Mouse (Mus musculus) megakaryocyte, embryonic 14.5 days (primary cell): ENCODE data around the gene 1110059E24Rik. TPM values are rescaled to one million over a fixed set of nuclear protein-coding genes. Genes with fewer than 3 reads are reported as not detected.

ENCODE experiments used
- H3K27me3 ChIP-seq: replicated peaks from 2 replicates; pipeline ENCODE3; 2012; ENCODE audit warnings: inconsistent platforms
- H3K36me3 ChIP-seq: replicated peaks from 2 replicates; pipeline ENCODE3; 2012; ENCODE audit warnings: low read length, inconsistent platforms, mixed read lengths
- H3K4me1 ChIP-seq: 2 replicates; pipeline ENCODE4 v1.6.1; 2012; ENCODE audit warnings: inconsistent platforms
- H3K4me3 ChIP-seq: replicated peaks from 2 replicates; pipeline ENCODE3; 2012; ENCODE audit warnings: moderate library complexity, mild to moderate bottlenecking, inconsistent platforms
- H3K9me3 ChIP-seq: 2 replicates; pipeline ENCODE4 v1.6.1; 2012; ENCODE audit warnings: inconsistent platforms
- FLI1 ChIP-seq: IDR thresholded peaks from 2 replicates; pipeline ENCODE4 v1.6.1; 2012; ENCODE audit warnings: low read length, inconsistent platforms, mixed read lengths
- GATA1 ChIP-seq: IDR thresholded peaks from 3 replicates; pipeline ENCODE4 v1.6.1; 2012; ENCODE audit warnings: mixed read lengths, low read length, inconsistent platforms, borderline replicate concordance
- polyA plus RNA-seq: library from polyadenylated mRNA; stranded (reverse); fragments of >175 nt; gene quantifications from 2 replicates; pipeline ENCODE4 v1.2.3, GENCODE M21; 2012; ENCODE audit warnings: low replicate concordance; ENCODE audit not compliant: insufficient read depth

1110059E24Rik gene
- polyA plus RNA-seq, 1 experiment = not detected

- Histone ChIP-seq H3K36me3 (peaks cover 12% of the 10 kb centered on the region), H3K4me3 (no peak overlapping the region), H3K4me1 (peaks cover 80% of the 10 kb centered on the region), H3K9me3 (no peaks in the 10 kb centered on the region), H3K27me3 (no peaks in the 10 kb centered on the region)
- TF ChIP-seq GATA1 (no peak), FLI1 (no peak)
These were observed 26.3 kb downstream of the 1110059E24Rik start for GRCm38 (mm10) chr19:21626271-21626988.

DNA sequence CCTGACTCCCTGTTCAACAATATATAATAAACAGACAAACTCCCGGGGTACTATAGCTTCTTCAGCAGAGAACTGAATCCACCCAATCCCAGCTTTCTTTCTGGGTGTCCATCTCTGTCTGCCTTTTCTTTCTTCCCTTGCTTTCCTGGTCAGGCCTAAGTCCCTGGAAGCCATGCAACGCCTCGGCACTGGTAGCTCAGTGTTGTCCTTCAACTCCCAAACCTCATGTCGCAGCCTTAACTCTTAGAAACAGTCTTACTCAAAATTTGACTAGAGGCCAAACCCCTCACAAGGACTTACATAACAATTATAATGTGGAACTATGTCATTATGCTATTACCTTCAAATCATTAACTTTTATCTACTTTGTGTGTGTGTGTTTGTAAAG is 28.6 kb downstream of the 1110059E24Rik start:
- H3K9me3 ChIP-seq = no peaks in the 10 kb centered on the region
- no peak for TF ChIP-seq FLI1
- TF ChIP-seq GATA1 = no peak
- H3K27me3 ChIP-seq = no peaks in the 10 kb centered on the region
- peaks cover 61% of the 10 kb centered on the region for H3K4me1 ChIP-seq
- H3K36me3 ChIP-seq = peaks cover 16% of the 10 kb centered on the region
- H3K4me3 ChIP-seq = no peak overlapping the region

DNA sequence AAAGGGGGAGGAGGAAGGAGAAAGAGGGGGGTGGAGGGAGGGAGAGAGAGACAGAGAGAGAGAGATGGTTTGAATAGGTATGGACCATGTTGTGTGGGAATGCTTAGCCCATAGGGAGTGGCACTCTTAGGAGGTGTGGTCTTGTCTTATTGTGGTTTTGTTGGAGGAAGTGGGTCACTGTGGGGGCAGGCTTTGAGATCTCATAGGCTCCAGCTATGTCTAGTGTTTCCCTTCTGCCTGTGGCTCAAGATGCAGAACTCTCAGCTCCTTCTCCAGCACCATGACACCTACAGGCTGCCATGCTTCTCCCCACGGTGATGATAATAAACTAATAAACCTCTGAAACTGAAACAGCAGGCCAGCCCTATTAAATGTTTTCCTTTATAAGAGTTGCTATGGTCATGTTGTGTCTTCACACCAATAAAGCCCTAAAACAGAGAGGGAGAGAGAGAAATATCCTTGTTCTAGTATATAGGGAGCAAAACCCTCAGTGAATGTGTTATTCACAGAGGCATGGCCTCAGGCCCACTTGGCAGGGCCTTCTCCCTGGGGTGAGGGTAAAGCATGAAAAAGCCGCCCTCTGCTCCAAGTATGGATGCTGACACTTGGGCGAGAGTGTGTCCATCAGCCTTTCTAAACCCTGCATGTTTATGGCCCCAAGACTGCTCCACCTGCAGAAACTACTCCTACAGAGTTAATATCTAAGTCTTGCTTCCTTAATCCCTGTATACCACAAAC is 29.2 kb downstream of the 1110059E24Rik start:
- peaks cover 19% of the 10 kb centered on the region for H3K36me3 ChIP-seq
- H3K4me3 ChIP-seq = peak overlapping the region; percentile 54

DNA sequence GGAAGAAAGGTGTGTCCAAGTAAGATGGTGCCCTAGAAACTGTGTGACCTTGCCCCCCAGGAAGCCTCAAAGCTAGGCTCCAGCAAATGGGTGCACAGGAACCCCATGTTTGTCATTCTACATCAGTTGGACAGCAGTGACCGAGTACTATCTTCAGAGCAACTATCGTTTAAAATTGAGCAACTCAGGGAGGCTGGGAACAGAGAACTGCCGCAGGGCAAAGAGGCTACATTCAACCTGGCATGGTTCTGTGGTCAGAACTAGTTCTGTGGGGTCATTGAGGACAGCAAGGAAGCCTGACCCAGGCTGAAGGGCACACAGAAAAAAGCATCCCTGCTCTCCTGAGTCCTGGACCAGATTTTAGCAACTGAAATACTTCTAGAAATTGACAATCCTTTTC is 37.0 kb downstream of the 1110059E24Rik start:
- no peak overlapping the region for H3K4me3 ChIP-seq
- peaks cover 15% of the 10 kb centered on the region for H3K36me3 ChIP-seq
- H3K27me3 ChIP-seq = no peaks in the 10 kb centered on the region
- H3K9me3 ChIP-seq = no peaks in the 10 kb centered on the region
- TF ChIP-seq FLI1 (no peak), GATA1 (no peak)
- H3K4me1 ChIP-seq = peaks cover 49% of the 10 kb centered on the region

More for the DNA sequence above, 29.2 kb downstream of the 1110059E24Rik start:
- peaks cover 55% of the 10 kb centered on the region for H3K4me1 ChIP-seq
- H3K9me3 ChIP-seq = no peaks in the 10 kb centered on the region
- TF ChIP-seq GATA1 (no peak), FLI1 (no peak)
- no peaks in the 10 kb centered on the region for H3K27me3 ChIP-seq

DNA sequence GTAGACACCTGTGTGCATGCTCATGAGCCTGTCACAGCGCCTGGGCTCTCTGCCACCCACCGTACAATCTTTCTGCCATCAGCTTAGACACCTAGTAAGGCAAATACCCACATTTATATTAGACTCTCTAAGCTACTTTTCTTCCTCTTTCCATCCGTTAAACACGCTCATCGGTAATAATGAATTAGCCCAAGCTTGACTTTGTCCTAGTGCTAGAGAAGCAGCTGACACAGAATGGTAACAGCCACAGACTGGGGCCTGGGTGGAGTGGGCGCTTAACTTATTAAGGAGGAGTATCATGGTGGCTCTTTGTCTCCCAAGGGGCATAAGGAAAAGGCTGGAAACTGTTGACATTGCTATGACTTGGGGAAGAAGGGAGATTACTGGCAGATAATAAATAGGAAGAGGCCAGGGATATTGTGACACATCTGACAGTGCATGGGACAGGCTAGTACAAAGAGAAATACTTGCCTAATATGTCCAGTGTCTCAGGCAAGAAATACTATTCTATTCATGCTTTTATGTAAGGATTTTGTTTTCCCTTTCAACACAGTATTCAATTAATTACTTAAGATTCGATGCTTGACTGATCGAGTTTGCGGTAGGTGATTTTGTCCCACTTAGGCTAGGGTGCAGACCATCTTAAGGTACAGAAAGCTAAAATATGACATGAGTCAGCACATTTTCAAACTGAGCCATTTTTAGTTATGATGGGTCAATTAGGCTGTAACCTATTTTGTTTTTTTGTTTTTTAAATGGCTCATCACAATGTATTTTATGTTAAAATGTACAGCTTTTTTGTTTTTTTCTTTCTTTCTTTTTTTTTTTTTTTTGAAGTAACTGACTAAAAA is 40.8 kb downstream of the 1110059E24Rik start:
- TF ChIP-seq GATA1 = no peak
- TF ChIP-seq FLI1 = no peak
- H3K9me3 ChIP-seq = no peaks in the 10 kb centered on the region
- peaks cover 63% of the 10 kb centered on the region for H3K4me1 ChIP-seq

GRCm38 (mm10) chr19:21611297-21611696 is 41.5 kb downstream of the 1110059E24Rik start:
- H3K4me1 ChIP-seq = peaks cover 59% of the 10 kb centered on the region
- H3K27me3 ChIP-seq = no peaks in the 10 kb centered on the region
- TF ChIP-seq GATA1 (no peak), FLI1 (no peak)
- no peaks in the 10 kb centered on the region for H3K9me3 ChIP-seq
- peaks cover 14% of the 10 kb centered on the region for H3K36me3 ChIP-seq
- H3K4me3 ChIP-seq = no peak overlapping the region

More for the DNA sequence above, 40.8 kb downstream of the 1110059E24Rik start:
- Histone ChIP-seq H3K4me3 (no peak overlapping the region), H3K36me3 (peaks cover 15% of the 10 kb centered on the region), H3K27me3 (no peaks in the 10 kb centered on the region)

DNA sequence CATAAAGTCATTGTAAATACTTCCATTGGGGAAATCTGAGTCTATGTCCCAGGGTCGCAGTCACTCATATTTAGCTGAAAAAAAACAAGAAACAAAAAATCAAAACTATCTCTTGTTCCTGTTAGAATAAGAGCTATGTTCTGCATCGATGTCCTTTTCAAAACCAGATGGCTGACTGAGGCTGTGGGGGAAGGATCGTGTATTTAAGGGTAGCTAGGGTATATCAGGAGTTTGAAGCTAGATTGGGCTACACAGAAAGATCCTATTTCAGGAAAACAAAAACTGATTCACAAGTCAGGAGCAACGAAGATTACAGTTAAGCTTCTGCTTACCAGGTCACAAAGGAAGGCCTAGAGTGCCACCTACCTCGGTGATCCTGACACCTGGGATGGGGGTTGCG is 42.5 kb downstream of the 1110059E24Rik start:
- Histone ChIP-seq H3K27me3 (no peaks in the 10 kb centered on the region), H3K9me3 (no peaks in the 10 kb centered on the region), H3K4me3 (no peak overlapping the region), H3K36me3 (peaks cover 13% of the 10 kb centered on the region), H3K4me1 (peaks cover 53% of the 10 kb centered on the region)
- TF ChIP-seq FLI1 (no peak), GATA1 (no peak)

DNA sequence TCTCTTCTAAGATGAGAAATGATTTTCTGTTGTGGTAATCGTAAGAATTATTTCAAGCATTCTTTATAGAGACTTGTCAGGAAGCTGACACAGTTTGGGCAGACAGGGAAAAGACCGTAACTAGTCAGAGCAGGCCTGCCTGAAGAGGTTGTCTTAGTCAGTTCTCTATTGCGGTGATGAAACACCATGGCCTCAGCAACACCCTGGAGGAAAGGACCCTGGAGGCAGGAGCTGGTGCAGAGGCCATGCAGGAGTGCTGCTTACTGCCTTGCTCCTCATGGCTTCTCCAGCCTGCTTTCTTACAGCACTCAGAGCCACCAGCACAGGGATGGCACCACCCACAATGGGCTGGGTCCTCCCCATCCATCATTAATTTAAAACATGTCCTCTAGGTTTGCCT is 47.5 kb downstream of the 1110059E24Rik start:
- no peak for TF ChIP-seq GATA1
- TF ChIP-seq FLI1 = no peak
- Histone ChIP-seq H3K9me3 (no peaks in the 10 kb centered on the region), H3K4me1 (peaks cover 43% of the 10 kb centered on the region), H3K4me3 (no peak overlapping the region), H3K36me3 (peaks cover 23% of the 10 kb centered on the region), H3K27me3 (no peaks in the 10 kb centered on the region)

- peak overlapping the region; percentile 70 for H3K4me3 ChIP-seq
- no peaks in the 10 kb centered on the region for H3K27me3 ChIP-seq
- peaks cover 42% of the 10 kb centered on the region for H3K4me1 ChIP-seq
- peaks cover 13% of the 10 kb centered on the region for H3K36me3 ChIP-seq
- H3K9me3 ChIP-seq = no peaks in the 10 kb centered on the region
- TF ChIP-seq FLI1 (no peak), GATA1 (no peak)
These were observed 48.9 kb downstream of the 1110059E24Rik start for GRCm38 (mm10) chr19:21603836-21604235.
